Mouse (Mus musculus) megakaryocyte, embryonic 14.5 days (primary cell): ENCODE results near the gene Aass. TPM values are rescaled to one million over a fixed set of nuclear protein-coding genes. Genes with fewer than 3 reads are reported as not detected.
"Not testable (repeated sequence)": the region's sequence is repeated elsewhere in the genome, so short reads cannot be mapped to it uniquely, and the experiment has no call there.

ENCODE experiments used
- H3K27me3 ChIP-seq: replicated peaks from 2 replicates; pipeline ENCODE3; 2012; ENCODE audit warnings: inconsistent platforms
- H3K36me3 ChIP-seq: replicated peaks from 2 replicates; pipeline ENCODE3; 2012; ENCODE audit warnings: low read length, inconsistent platforms, mixed read lengths
- H3K4me1 ChIP-seq: 2 replicates; pipeline ENCODE4 v1.6.1; 2012; ENCODE audit warnings: inconsistent platforms
- H3K4me3 ChIP-seq: replicated peaks from 2 replicates; pipeline ENCODE3; 2012; ENCODE audit warnings: moderate library complexity, mild to moderate bottlenecking, inconsistent platforms
- H3K9me3 ChIP-seq: 2 replicates; pipeline ENCODE4 v1.6.1; 2012; ENCODE audit warnings: inconsistent platforms
- FLI1 ChIP-seq: IDR thresholded peaks from 2 replicates; pipeline ENCODE4 v1.6.1; 2012; ENCODE audit warnings: low read length, inconsistent platforms, mixed read lengths
- GATA1 ChIP-seq: IDR thresholded peaks from 3 replicates; pipeline ENCODE4 v1.6.1; 2012; ENCODE audit warnings: mixed read lengths, low read length, inconsistent platforms, borderline replicate concordance
- polyA plus RNA-seq: library from polyadenylated mRNA; stranded (reverse); fragments of >175 nt; gene quantifications from 2 replicates; pipeline ENCODE4 v1.2.3, GENCODE M21; 2012; ENCODE audit warnings: low replicate concordance; ENCODE audit not compliant: insufficient read depth

The Aass gene
- polyA plus RNA-seq, 1 experiment: not detected

DNA sequence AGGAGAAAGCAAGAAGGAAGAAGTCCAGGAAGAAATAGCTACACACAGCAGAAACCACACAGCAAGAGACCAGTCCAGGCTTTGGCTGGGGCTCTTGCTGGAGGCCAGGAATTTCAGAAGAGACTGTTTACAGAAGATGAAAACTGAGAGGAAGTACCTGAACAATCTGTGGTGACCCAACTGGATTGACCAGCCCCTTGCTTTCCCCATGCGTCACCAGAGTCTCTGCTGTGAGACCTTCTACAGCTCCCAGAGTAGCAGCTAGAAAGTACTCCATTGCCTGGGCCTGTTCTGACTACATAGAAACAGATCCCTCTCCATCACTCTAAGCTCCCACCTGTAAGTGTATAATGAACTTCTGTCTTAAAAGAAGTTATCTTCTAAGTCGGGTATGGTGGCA, 8.0 kb downstream of the Aass start:
- no peak for TF ChIP-seq GATA1
- no peak for TF ChIP-seq FLI1
- Histone ChIP-seq H3K9me3 (peaks cover 3% of the 10 kb centered on the region; the same call in 1 of the 2 replicates), H3K36me3 (no peaks in the 10 kb centered on the region)

DNA sequence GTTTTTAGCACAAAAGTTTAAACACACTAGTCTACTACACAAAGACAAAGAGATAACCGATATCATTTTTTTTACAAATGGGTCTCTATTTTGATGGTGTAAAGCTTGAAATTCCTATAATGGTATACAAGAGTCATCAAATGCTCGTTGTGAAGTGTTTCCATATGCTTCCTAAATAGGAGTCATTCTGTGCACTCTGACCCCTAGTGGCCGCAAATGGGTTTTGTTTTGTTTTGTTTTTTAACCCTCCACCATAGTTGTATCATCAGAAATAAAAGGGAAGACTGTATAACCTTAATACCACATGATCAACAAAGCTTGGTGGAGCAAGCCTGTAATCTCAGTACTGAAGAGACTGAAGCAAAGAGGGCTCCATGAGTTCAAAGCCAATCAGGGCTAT, 9.9 kb downstream of the Aass start:
- no peaks in the 10 kb centered on the region for H3K27me3 ChIP-seq
- H3K9me3 ChIP-seq: peaks cover 3% of the 10 kb centered on the region; the same call in 1 of the 2 replicates
- H3K4me1 ChIP-seq: no peaks in the 10 kb centered on the region
- no peak overlapping the region for H3K4me3 ChIP-seq
- TF ChIP-seq GATA1 (no peak), FLI1 (no peak)
- no peaks in the 10 kb centered on the region for H3K36me3 ChIP-seq

More for the DNA sequence above, 8.0 kb downstream of the Aass start:
- Histone ChIP-seq H3K27me3 (no peaks in the 10 kb centered on the region), H3K4me3 (no peak overlapping the region), H3K4me1 (no peaks in the 10 kb centered on the region)

- Histone ChIP-seq H3K36me3 (no peaks in the 10 kb centered on the region), H3K4me3 (no peak overlapping the region), H3K4me1 (no peaks in the 10 kb centered on the region), H3K9me3 (peaks cover 13% of the 10 kb centered on the region), H3K27me3 (no peaks in the 10 kb centered on the region)
- no peak for TF ChIP-seq FLI1
- no peak for TF ChIP-seq GATA1
Measured at GRCm38 (mm10) chr6:23114781-23115180, 18.0 kb downstream of the Aass start.

- TF ChIP-seq FLI1 (no peak), GATA1 (no peak)
- Histone ChIP-seq H3K36me3 (no peaks in the 10 kb centered on the region), H3K27me3 (no peaks in the 10 kb centered on the region), H3K9me3 (peaks cover 7% of the 10 kb centered on the region), H3K4me3 (no peak overlapping the region), H3K4me1 (no peaks in the 10 kb centered on the region)
Measured at GRCm38 (mm10) chr6:23107069-23107468, 25.7 kb downstream of the Aass start.

GRCm38 (mm10) chr6:23106373-23106772, 26.4 kb downstream of the Aass start:
- Histone ChIP-seq H3K36me3 (no peaks in the 10 kb centered on the region), H3K9me3 (peaks cover 3% of the 10 kb centered on the region; the same call in 1 of the 2 replicates), H3K4me1 (no peaks in the 10 kb centered on the region), H3K27me3 (no peaks in the 10 kb centered on the region), H3K4me3 (no peak overlapping the region)
- TF ChIP-seq FLI1 (no peak), GATA1 (no peak)

GRCm38 (mm10) chr6:23090346-23091055, 42.3 kb downstream of the Aass start:
- H3K9me3 ChIP-seq, H3K4me3 ChIP-seq, H3K4me1 ChIP-seq, H3K27me3 ChIP-seq, H3K36me3 ChIP-seq: not testable (repeated sequence)

DNA sequence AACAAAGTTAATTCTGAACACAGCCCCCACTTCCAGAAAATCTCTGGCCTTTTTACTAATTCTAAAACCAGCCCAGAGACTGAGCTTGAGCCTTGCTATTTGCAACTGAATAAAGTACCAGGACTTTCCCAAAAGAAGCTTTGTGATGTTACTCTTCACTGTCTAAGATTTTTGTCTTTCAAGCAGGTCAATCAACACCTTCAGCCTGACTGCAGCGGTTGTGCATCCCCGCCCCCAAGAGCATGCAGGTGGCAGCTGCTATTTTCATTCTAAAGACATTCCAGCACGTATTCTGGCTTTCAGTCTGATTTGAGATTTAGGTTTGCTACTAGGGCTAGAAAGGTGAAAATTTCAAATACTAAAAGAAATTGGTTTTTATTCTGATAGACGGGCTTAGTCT, 43.5 kb downstream of the Aass start:
- not testable (repeated sequence) for H3K4me1 ChIP-seq, H3K4me3 ChIP-seq, H3K27me3 ChIP-seq, H3K36me3 ChIP-seq, H3K9me3 ChIP-seq

DNA sequence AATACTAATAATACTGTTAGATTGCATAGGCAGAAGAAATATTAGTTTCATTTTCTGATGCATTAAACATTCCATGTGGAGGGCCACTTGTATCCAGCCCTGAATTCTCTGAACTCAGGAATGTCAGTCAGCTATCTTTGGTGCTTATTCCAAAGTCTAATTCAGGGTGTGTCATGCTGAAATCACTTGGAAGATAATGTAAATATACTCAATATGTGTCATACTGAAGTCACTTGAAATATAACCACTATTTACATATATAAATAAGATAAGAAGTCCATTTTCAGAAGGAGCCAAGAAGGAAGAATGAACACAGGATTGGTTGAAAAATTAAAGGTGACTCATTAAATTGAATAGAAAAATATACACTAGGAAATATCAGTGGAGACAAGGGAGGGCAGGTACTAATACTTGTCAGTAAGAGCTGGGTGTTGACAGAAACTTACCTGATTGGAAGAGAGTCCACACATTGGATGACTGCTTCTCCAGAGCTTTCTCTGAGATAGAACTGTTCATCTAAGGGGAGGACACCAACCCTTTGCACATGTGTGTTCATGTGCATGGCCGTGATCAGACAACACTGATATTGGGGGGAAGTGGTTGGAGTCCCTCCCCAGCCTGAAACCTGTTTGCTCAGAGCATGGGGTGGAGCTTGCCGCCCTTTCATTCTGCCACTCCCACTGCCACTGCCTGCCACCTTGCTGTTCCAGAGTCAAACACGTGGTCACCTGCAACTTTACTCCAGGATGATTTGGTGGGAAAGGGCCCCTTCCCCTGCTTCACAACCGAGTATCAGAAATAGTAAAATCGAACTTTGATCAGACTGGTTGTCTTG, 48.0 kb downstream of the Aass start:
- H3K36me3 ChIP-seq: no peaks in the 10 kb centered on the region
- peaks cover 8% of the 10 kb centered on the region; the same call in 1 of the 2 replicates for H3K9me3 ChIP-seq
- H3K4me1 ChIP-seq: no peaks in the 10 kb centered on the region
- no peaks in the 10 kb centered on the region for H3K27me3 ChIP-seq
- no peak overlapping the region for H3K4me3 ChIP-seq
- no peak for TF ChIP-seq FLI1
- no peak for TF ChIP-seq GATA1

DNA sequence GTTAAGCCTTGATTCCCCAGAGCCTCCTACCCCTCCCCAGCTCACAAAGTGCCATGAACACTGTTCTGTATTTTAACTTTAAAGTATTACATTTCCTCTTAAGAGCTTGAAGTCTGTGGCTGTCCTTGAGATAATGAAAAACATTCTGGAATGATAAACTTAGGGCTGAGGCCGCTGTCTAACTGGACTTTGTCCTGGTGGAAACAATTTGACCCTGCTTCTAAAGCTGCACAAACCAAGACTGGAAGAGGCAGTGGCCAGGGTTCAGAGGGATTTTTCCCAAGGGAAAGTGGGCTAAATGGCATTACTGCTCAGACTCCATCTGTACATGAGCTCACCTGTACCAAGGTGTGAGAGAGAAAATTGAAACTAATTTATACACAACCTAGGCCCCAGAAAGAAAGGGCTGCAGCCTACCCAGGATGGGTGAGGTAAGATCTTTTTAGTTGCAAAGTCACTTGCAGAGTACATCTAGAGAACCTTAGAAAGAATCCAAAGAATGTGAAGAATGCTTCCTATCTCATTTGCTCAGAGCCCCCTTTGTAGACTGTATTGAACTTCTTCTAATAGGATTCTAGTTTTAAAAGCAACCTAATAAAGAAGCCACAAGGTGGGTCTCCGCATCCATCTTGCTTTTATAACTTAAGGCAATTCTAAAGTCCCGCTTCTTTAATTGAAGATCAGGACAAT, 52.6 kb downstream of the Aass start:
- no peaks in the 10 kb centered on the region for H3K4me1 ChIP-seq
- TF ChIP-seq FLI1 (no peak), GATA1 (no peak)
- no peaks in the 10 kb centered on the region for H3K36me3 ChIP-seq

GRCm38 (mm10) chr6:23078273-23078672, 54.5 kb downstream of the Aass start:
- Histone ChIP-seq H3K9me3 (peaks cover 10% of the 10 kb centered on the region; the same call in 1 of the 2 replicates), H3K27me3 (no peaks in the 10 kb centered on the region), H3K4me1 (no peaks in the 10 kb centered on the region), H3K36me3 (no peaks in the 10 kb centered on the region), H3K4me3 (no peak overlapping the region)
- TF ChIP-seq FLI1 (no peak), GATA1 (no peak)

More for the DNA sequence above, 52.6 kb downstream of the Aass start:
- peaks cover 10% of the 10 kb centered on the region; the same call in 1 of the 2 replicates for H3K9me3 ChIP-seq
- H3K4me3 ChIP-seq: no peak overlapping the region
- no peaks in the 10 kb centered on the region for H3K27me3 ChIP-seq
